Mouse (Mus musculus) kidney, postnatal 4 days (tissue): ENCODE measurements around the gene Myo16.

Source experiments
- DNase-seq, 2 experiments: peaks; one replicate each; pipeline ENCODE4 v3.0.0; 2021; ENCODE audit warnings: mixed read lengths in 2 of 2

Myo16 gene

DNA sequence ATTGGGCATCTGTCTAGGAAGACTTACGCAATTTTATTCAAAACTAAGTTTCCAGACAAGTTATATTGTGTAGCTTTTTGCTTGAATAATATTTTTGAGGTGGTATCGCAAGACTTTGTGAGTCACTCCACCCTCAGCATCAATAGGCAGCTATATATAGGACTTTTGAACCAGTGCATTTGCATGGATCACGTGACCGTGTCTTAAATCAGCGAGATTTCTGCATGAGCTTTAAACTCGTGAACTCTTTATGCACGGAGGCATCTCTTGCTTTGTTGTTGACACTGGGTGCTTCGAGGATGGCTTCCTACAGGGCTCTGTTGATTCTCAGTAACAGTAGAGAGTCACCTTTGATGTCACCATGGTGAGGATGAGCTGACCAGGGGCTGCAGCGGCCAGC is 262.2 kb downstream of the Myo16 start:
- no peak for DNase-seq

DNA sequence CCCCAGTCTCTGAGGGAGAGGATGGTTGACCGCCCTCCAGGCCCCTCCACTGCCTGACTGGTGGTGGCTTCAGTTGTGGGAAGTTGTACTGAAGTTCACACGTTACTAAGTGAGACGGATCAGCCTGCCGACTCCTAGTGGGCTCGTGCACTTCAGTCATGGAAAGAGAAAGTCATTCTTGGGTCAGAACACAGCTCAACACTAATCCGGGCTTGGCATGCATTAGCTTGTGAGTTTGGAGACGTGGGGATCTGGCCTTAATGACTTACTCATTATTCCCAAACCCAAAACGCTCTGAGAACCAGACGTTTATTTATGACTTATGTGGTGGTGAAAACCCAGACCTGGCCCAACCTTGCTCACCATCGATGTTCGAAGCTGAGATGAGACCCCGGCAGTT is 263.1 kb downstream of the Myo16 start:
- no peak for DNase-seq

DNA sequence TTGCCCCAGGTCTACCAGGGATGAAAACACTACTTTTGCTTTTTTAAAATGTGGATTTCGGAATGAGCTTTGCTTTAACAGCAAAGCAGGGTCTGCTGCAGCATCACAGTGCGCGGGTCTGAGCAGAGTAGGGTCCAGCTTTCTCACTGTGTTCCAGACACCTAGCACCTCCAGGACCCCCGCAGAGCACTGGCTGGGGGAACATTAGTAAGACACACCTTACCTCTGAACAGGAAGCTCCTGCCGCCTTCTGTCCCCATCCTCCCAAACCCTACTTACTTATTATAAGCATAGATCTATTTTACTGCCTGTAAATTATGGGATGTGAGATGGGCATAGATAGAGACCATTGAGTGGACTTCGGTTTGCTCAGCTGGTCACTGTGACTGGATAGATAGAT is 263.6 kb downstream of the Myo16 start:
- DNase-seq, result no peak

DNA sequence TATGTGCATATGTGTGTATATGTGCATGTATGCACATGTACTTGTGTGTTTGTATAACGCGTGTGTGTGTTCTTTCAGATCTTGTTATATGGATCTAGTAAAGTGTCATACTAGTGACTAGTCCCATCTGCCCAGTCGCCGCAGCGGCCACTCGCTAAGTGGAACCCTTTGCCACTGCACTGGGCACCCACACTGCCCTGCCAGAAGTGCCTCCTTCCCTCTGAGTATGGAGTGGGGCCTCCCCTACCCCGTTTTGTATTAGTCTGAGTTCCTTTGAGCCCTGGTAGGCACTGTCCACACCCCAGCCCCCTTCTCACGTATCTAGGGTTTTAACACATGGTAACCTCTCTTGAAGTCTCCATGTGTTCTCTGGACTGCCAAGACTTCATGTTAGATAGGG is 264.3 kb downstream of the Myo16 start:
- DNase-seq, result no peak

DNA sequence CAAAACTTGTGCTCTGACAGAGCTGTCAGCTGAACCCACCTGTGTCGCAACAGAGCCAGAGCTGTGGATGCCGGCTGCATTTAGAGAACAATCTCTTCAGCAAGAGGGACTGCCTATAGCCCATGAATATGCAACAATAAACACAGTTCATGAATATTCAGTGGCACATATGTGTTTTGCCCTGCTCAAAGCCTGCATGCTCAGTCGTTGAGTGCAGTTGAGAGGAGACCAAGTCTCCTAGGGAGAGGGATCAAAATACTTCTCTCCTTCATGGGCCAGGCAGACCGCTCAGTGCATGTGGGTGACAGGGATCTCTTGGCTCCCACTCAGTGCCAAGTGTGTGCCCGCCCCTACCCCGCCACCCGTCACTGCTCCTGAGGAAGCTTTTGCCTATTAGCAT is 265.3 kb downstream of the Myo16 start:
- DNase-seq, result no peak

DNA sequence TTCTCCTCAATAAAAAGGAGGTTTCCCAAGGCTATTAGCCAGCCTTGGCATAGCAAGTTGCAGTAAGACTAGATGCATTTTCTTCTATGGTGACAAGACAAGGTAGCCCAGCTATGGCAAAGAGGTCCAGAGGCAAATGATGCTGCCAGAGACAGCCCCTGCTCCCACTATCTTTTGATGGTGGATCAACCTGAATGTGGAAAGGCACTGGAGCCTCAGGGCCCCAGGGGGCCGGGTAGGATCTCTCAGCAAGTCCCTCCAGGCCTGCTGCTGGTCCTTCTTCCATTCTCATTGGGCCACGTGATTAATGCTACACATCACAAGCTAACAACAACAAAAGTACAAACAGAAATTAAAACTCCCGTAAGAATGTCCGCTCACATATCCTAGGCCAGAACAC is 266.0 kb downstream of the Myo16 start:
- DNase-seq, result no peak

DNA sequence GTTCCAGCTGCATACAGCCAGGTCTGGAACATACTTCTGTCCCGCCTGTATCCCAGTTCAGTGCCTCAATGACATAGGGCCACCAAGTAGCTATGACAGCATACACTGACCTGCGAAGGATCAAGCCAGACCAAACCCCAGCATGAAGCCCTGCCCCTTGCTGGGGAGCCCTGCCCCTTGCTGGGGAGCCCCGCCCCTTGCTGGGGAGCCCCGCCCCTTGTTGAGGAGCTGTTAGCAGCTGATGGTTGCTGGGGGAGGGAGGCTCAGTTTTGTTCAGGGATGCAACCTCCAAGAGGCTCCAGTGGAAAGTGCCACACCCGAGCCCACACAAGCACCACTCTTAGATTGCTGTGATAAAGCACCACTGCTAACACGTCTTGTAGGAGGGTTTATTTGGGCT is 266.8 kb downstream of the Myo16 start:
- DNase-seq, result no peak

DNA sequence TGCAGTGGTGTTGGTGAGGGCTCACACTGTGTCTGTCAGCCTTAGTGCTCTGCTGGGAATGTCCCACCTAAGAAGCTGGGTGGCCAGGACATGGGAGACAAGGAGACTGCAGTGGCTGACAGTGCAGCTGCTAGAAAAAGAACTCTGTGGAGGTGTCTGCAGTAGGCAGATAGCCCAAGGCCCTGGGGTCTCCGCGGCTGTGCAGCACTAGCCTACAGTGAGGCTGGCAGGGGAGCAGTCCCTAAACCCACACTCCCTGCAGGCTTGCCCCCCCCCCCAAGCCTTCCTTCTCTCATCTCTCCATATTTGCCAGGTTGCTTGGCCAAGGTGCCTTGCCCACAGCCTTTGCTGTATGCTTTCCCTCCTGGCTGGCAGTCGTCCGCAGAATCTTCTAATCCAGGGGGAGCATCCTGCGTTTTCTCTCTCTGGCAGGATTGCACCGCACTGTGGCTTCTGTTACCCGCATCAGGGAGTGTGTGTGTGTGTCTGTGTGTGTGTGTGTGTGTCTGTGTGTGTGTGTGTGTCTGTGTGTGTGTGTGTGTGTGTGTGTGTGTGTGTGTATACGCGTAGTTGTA is 267.9 kb downstream of the Myo16 start:
- no peak for DNase-seq

DNA sequence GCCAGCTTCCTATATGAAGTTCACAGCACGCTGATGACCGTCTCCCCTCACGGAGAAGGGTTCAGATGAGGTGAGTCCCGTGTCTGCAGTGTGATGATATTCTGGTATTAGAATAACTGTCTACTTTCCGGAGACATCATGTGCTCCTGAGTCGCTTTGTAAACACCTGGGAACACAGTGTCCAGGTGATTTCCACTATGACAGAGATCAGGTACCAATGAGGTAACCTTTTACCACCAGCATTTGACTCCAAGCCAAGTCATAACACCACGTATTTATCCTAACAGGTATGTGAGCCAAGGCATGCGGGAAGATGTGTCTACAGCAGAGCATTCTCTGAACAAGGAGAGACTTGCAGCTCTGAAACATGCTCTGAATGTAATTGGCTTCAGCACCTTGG is 281.8 kb downstream of the Myo16 start:
- DNase-seq, result no peak

DNA sequence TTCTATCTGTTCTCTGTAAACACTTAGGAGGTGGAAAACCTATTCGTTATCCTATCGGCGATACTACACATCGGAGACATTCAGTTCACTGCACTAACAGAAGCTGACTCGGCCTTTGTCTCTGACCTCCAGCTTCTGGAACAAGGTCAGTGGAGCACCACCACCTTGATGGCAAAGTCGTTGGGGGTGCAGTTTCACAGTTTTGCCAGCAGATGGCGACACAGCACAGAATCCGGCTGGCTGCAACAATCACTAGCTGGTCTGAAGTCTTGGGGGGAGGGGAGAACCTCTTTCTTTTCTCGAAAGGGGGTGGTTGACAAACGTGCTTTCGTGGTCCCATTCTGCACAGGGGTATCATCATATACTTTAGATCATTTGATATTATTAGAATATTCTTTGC is 285.1 kb downstream of the Myo16 start:
- peak; percentile 75 to 77 for DNase-seq

DNA sequence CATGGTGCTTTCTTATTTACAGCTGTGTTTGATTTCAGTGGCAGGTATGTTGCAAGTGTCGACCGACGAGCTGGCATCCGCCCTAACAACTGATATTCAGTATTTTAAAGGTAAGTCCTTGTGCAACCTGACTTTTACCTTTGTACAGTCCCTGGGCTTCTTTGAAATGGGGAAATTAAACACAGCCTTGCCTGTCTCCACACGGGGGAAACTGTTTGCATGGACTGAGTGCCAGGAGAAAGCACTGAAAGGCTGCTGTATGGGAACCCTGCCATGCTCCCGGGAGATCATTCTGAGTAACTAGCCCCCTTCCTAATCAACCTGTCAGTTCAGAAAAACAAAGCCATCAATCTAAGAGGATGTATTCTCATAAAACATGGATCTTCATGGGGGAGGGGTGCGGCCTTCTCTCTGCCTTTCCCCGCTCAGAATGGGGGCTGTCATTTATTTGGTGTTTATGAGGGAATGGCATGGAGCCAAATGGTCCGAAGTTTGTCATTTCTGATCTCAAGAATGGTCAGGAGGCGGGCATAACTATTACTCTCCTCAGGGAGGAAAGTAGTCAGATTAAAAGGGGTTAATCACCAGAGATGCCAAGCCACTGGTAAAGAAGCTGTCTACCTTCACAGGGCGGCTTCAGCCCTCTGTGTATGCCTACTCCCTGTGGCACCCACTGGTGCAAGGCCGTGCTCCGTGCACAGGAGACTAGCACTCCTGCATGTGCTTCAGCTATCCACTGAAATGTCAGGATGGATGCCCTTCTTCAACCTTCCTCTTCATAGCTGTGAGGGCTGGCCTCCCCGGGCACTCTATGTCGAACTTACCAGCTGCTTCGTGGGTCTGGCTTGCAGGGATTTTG is 286.1 kb downstream of the Myo16 start:
- DNase-seq, result peak in 1 of 2 experiments; percentile 19

DNA sequence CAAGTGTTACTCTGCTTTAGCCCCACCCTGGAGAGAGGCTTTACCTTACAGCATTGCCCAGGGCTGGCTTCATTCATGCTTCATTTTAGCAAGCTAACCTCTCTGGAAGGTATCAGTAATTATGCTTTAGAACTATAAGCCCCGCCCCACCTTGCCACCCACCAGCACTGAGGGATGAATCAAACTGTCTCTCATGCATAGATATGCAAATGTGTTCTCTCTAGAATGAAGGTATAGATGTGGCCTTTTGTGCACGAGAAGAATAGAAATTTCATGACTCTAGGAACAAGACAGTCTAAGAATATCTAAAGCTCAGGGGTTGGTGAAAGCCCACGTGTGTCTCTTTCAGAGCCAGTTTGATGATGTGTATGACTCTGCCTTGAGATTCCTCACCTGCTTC is 288.9 kb downstream of the Myo16 start:
- no peak for DNase-seq

DNA sequence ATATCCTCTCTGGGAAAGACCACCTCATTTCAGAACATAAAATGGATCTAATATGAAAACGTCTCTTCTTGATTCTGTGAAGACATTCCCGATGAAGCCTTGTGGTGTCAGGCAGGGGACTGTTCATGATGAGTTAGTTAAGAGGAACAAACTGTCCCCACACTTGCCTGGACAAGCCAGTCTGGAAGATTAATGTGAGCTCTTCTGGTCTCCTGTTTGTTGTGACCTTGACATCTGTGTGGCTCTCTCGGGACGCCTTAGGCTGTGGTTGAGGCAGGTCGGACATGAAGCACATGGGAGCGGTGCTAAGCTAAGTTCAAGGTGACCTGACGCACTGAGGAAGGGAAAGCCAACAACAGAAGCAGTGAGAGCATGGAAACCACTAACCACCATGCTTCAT is 291.3 kb downstream of the Myo16 start:
- DNase-seq, result no peak

DNA sequence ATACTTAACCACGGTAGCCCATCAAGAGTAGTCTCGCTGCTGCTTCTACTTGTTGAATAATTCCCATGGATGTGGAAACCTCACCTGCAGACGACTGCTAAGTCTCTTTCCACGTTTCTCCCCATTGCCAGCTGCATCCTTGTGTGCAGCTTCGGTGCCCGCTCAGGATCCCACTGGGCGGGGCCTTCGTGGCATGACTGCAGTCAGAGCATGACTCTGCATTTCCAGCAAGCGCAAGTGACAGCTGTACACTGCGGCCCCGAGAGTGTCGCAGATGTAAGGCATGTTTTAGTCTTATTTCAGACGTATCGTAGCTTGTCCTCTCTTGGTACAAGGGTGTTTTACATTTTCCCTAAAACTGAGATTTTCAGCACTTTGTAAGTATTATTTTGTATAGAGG is 294.8 kb downstream of the Myo16 start:
- DNase-seq, result peak; percentile 12 to 27

DNA sequence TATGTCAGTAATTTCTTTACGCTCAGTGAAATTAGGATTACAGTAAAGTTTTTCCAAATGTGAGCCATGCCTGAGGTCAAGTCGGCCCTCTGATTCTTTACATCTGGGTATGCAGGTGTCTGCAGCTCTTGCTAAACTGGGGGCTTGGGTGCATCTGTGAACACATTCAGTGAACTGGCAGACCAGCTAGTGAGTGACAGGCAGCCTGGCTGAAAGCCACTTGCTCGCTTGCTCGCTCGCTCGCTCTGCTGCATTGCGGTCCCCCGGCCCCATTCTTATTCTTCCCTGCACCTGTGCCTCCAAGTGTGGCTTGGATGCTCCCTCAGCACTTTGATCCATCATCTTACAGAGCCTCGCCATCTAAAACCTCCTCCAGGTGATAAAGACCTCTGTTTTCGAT is 299.3 kb downstream of the Myo16 start:
- no peak for DNase-seq

DNA sequence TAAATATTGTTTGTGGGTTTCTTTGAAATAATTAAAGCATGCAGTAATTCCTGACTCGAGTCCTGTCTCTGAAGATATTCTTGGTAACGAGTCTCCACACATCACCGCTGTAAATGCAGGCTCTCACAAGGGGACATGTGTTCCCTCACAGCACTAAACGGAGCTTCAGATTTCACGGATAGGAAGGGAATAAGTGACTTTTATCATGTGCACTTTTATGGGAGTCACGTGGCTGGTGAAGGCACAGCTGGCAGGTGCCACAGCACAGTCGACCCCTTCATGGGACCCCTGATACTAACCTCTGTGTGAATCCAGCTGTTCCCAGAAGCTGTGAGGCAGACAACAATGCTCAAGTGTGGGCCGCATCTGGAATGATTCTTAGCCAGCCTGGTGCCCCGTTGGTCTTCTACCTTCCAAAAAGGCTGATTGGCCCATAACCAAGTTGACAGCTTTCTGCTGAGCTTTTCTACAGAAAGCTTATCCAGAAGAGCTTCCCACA is 304.5 kb downstream of the Myo16 start:
- no peak for DNase-seq

DNA sequence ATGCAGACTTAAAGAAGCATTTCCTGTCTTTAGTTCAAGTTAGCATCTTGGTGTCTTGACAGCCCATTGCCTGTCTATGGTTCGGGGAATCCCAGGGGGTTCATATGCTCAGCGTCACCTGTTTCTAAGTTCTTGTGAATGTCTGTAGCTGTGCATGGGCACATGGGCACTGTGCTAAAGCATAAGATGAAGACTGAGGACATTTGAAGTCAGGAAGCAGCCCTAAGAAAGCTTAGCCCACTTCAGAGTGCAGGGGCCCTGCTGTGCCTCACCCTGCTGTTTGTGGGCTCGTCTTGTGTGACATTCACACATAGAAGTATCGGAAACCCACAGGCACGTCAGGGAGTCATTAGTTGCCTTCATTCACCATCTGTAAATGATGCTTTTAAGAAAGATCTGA is 308.6 kb downstream of the Myo16 start:
- DNase-seq, result no peak

DNA sequence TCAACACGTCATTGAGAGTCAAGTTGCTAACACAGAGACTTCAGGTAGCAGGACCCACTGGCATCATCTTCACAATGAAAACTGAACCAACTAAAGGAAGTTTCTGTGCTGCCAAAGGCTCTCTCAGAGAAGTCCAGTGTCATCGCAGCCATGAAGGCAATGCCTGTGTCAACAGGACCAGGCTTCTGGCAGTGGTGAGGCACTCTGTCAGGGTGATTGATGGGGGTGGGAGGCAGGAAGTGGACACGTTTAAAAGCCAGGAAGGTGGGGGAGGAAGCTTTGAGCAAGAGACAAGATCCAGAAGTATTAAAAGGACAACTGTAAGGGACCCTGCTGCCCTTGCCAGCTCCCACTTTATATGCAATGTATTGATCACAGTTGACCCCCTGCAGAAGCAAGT is 314.8 kb downstream of the Myo16 start:
- DNase-seq, result peak; percentile 43 to 53

DNA sequence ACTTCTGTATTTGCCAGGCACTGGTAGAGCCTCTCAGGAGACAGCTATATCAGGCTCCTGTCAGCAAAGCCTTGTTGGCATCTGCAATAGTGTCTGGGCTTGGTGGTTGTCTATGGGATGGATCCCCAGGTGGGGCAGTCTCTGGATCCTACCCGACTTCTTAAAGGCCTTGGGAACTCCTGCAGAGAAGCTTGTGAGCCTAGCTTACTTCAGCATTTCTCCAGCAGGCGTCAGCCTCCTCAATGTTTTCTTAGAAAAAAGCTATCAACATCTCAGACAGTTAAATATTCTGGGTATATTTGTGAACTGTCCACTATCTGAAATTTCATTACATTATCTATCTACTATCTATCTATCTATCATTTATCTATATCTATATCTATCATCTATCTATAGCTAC is 315.9 kb downstream of the Myo16 start:
- DNase-seq, result peak; percentile 30 to 40

DNA sequence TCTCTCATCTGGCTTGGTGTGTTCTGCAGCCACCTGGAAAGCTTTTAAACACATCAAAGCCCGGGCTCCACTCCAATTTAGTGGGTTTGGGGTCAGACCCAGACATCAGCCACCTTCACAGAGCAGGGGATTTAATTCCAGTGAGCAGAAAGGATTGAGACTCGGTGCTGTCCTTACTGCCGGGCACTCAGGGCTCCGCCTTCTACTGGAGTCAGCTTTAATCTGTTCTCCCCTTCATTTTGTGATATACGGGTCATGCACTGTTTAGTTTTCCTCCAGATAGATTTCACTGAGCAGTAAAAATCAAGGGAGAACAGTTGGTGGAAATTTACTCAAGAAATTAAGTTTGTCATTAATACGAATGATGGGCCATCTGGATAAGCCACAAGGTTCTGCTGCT is 316.6 kb downstream of the Myo16 start:
- no peak for DNase-seq

DNA sequence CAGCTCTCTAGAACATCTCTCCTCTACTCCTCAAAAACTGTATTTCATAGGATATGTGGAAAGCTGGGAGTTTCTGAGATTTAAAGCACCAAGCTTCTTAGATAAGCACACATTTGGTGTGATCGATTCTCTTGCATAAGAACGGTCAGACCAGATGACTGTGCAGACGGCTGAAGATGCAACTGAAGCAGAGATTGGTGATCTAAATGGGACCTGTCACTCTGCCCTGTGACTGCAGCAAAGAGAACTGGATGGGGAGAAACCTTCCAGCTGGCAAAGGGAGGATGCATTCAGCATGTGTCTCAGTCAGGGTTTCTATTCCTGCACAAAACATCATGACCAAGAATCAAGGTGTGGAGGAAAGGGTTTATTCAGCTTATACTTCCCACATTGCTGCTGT is 318.7 kb downstream of the Myo16 start:
- no peak for DNase-seq

DNA sequence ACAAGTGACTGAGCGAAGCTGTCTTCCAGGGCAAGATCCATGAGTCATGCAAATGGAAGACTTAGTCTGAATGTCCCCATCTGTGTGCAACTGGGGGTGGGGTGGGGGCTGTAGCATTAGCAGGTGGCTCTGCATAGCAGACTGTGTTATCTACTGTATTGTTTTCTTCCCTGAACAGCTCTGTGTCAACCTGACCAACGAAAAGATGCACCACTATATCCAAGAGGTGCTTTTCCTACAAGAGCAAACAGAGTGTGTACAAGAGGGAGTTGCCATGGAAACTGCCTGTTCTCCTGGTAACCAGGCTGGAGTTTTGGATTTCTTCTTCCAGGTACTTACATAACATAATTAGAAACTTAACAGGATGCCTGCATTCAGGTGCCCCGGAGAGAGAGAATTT is 320.7 kb downstream of the Myo16 start:
- no peak for DNase-seq

DNA sequence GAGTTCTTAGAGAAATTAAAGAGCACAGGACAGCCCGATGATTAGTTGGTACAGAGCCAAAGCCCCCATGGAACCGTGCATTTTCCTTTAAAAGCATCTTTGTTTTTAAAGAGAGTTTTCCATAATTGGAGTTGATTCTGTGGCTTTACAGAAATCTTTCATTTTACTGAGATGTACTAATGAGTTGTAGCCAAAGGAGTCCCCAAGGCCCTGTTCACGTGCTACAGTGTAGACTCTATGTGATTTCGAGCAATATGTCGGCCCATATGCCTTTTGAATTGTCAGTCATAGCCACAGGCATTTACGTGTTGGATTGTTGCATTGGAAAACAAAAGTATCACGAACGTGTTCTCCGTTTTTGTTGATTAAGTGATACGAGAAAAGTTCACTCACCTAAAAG is 325.3 kb downstream of the Myo16 start:
- DNase-seq, result no peak

DNA sequence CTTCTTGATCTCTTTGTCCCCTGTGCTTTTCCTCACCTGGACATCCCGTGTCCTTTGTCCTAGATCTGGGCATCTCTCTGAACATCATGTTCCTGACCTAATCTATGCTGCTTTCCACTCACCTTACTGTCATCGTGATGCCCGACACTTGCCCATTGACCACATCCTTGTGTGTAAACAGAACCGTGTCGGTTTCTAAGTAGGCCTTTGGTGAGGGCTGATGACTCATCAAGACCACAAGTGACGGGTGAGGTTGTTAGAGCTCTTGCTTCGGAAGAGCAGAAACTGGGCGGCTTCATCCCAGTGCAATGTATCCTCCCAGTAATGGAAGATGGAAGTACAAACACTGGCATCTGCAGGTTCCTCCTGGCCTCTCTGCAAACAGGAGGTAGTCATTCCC is 327.1 kb downstream of the Myo16 start:
- no peak for DNase-seq

DNA sequence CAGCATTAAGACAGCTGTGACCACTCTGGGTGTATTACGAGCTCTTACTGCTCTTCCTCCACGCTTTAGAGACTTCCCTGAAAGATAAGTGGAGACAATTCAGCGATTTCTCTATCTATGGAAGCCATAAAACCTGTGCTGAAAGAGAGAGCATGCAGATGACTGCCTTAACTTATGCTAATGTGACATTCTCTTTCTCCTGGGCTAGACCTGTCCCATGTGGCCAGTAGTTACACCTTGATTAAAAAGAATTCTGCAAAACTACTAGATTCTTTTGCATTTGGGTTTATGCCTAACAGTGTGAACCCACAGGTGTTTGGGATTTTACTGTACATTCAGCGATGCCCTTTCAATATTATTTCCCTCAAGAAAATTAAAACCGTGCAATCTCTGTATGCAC is 328.4 kb downstream of the Myo16 start:
- DNase-seq, result no peak
